Mouse (Mus musculus): Measurements from ENCODE around the gene Mark3. TPM values are rescaled to one million over a fixed set of nuclear protein-coding genes. Genes with fewer than 3 reads are reported as not detected.

Gene Mark3
- total RNA-seq, 4 experiments from 2014 or later = 45.6 to 57.4 (median 48.2) TPM

- no peak for DNase-seq (ENCODE audit: low spot score in 2 of 2)
Measured at GRCm38 (mm10) chr12:111559647-111560258, 14.6 kb upstream of the Mark3 start.

DNA sequence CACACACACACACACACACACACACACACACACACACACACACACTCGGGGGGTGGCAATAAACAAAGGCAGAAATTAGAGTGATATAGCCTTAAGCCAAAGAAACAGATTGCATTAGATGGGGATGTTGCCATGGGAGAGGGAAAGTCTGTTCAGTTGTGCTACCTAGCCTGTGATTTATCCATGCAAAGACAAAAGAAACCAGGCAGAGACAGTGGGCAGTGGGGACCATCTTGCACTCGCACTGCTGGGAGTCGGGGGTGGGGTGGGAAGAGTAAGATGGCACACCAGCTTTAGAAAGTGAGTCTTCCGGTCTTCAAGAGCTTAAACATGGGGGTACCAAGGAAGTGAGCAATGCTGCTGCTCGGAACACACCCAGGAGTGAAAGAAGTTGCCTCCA is 14.0 kb upstream of the Mark3 start:
- DNase-seq (ENCODE audit: low spot score in 2 of 2) = no peak

- no peak for DNase-seq (ENCODE audit: low spot score in 2 of 2)
Measured at GRCm38 (mm10) chr12:111562276-111562814, 12.0 kb upstream of the Mark3 start.

GRCm38 (mm10) chr12:111563076-111563629 is 11.2 kb upstream of the Mark3 start:
- DNase-seq (ENCODE audit: low spot score in 2 of 2) = no peak

DNA sequence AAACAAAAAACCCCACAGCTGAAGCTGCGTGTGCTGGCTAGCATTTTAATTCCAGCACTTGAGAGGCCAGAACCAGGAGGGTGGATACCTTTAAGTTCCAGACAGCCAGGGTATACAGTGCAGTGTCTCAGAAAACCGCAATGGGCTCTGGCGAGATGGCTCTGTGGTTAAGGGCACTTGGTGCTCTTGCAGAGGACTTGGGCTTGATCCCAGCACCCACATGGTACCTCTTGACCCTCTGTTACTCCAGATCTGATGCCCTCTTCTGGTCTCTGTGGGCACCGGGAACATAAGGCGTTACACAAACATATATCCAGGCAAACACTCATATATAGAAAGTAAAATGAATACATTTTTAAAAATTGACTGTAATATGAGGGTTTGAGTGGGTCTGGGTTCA is 9.0 kb upstream of the Mark3 start:
- no peak for DNase-seq (ENCODE audit: low spot score in 2 of 2)

DNA sequence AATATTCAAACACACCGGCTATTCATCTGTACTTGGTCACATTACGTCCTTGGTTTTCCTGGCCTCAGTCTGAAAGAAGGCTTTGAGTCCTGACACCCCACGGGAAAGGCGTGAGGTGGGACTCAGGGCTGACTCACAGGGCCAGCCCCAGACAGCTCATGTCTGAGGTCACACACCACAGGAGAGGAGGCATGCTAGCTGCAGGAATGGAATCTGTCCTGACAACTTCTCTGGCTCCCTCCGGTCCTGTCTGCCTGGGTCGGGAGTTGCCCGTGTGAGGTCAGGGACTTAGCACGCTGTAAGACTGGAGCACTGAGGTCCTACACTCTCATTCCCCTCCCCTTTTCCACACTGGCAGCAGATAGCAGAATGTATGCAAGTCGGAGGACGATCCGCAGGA is 5.5 kb upstream of the Mark3 start:
- DNase-seq (ENCODE audit: low spot score in 2 of 2) = no peak

- DNase-seq (ENCODE audit: low spot score in 2 of 2) = no peak
Measured at GRCm38 (mm10) chr12:111572406-111572805, 1.9 kb upstream of the Mark3 start.

DNA sequence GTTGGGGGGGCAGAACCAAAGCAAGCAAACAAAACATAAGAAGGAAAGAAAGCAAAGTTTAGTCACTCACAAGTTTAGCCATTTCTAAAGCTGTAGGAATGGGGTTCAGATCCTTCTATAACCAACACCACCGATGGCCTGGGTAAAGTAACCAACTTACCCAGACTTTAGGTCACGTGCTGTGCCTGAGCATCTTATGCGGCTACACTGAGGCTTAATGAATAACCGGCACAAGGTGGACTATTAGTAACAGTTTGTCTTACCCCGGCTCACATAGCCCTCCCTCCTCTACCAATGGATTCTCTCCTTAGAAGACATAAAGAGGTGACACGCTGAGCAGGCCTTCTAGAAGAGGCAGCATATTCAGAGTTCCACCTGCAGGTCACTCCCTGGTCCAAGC is 1.0 kb upstream of the Mark3 start:
- no peak for DNase-seq (ENCODE audit: low spot score in 2 of 2)

- DNase-seq (ENCODE audit: low spot score in 2 of 2) = peak in 1 of 2 experiments; percentile 14
Measured at GRCm38 (mm10) chr12:111574887-111575838, 840 bp downstream of the Mark3 start.

DNA sequence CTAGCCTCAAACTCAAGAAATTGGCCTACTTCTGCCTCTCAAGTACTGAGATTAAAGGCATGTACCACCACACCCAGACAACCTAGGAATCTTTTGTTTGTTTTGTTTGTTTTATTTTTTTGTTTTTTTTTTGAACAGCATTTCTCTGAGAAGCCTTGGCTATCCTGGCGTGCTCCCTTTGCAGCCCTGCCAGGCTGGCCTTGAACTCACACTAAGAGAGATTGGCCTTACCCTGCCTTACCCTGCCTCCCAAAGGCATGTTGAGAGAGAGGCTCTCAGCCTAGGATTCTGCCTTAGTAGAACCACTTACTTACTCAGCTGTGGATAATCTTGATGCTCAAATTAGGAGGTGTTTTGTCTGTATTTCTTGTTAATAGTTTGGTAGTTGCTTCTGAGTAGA is 8.7 kb downstream of the Mark3 start:
- DNase-seq (ENCODE audit: low spot score in 2 of 2) = no peak

GRCm38 (mm10) chr12:111584401-111584800 is 10.1 kb downstream of the Mark3 start:
- no peak for DNase-seq (ENCODE audit: low spot score in 2 of 2)

- no peak for DNase-seq (ENCODE audit: low spot score in 2 of 2)
Measured at GRCm38 (mm10) chr12:111587252-111587651, 12.9 kb downstream of the Mark3 start.

- DNase-seq (ENCODE audit: low spot score in 2 of 2) = no peak
Measured at GRCm38 (mm10) chr12:111592407-111593021, 18.2 kb downstream of the Mark3 start.

- no peak for DNase-seq (ENCODE audit: low spot score in 2 of 2)
Measured at GRCm38 (mm10) chr12:111593775-111594174, 19.5 kb downstream of the Mark3 start.

DNA sequence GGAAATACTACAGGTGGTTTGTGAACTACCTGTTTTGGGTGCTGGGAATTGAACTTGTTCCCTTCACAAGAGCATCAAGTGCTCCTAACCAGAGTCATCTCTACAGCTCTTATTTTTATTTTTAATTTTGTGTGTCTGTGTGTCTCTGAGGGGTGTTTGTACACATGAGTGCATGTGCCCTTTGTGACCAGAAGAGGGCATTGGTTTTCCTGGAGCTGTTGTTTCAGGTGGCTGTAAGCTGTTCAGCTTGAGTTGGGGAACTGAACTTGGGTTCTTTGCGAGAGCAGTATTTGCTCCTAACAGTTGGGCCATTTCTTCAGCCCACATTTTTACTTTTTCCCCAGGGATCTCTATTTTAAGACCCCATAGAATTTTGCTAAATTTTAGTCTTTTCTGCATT is 23.0 kb downstream of the Mark3 start:
- DNase-seq (ENCODE audit: low spot score in 2 of 2) = no peak

- DNase-seq (ENCODE audit: low spot score in 2 of 2) = no peak
Measured at GRCm38 (mm10) chr12:111598902-111599301, 24.6 kb downstream of the Mark3 start.

- no peak for DNase-seq (ENCODE audit: low spot score in 2 of 2)
Measured at GRCm38 (mm10) chr12:111599640-111600039, 25.3 kb downstream of the Mark3 start.

DNA sequence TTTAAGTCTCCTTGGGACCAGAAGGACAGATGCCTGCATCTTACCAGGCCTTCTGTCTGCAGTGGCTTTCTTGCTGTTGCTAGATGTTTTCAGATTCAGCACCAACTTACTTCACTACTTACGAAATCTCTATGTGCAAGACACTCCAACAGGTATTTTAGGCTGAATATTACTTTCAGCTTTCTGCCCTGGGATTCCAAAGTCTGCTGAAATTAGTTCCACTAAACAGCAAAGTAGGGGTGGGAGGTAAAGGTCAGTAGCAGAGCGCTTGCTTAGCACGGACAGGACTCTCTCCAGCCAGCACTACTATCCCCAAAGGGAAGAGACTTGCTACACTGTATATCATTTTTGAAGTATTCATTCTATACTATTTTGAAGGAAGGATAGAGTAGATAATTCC is 29.5 kb downstream of the Mark3 start:
- no peak for DNase-seq (ENCODE audit: low spot score in 2 of 2)

- no peak for DNase-seq (ENCODE audit: low spot score in 2 of 2)
Measured at GRCm38 (mm10) chr12:111605619-111606018, 31.3 kb downstream of the Mark3 start.

DNA sequence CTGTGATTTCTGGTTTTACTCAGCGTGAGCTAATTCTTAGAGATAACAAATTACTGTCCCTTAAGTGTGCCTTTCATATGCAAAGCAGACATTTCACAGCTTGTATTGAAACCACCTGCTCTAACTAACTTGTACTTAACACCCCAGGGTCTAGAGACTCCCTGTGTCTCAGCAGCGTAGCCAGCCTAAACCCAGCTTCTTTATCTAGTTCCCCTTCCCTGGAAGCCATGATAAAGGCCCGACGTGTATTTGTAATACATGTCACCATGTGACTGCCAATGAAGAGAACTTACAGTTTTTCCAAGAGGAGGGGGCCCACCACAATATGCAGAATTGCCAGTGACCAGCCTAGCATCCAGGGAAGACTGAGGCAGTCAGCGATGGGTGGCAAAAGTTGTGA is 33.7 kb downstream of the Mark3 start:
- no peak for DNase-seq (ENCODE audit: low spot score in 2 of 2)

DNA sequence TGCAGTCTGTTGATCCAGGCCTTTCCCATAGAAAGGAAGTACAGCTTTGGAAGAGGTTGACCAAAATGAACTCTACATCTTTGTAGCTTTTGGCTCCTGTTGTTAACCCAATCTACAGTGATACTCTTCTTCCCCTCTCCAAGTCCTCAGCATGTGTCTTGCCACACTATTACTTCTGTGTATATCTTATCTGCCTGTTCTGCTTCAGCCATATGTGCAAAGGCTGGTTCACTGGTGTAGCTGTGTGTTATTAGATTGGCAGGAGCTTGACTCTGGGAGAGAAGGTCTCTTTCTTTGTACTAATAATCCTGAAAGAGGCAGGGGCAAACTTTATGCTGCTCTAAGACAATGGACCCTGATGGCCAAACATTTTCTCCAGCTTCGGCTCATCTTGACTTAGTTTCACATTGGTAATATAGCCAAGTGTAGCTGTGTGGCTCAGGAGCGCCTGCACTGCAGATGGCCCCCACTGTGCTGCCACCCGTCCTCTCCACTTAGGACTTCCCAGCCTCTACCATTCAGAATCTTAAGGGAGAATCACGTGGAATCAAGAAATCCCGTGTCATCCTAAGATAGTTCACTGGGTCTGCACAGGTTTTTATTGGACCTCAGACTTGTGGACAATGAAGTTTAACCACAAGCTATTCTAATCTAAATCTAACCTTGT is 40.3 kb downstream of the Mark3 start:
- no peak for DNase-seq (ENCODE audit: low spot score in 2 of 2)

All from gastrocnemius, adult 8-10 months (tissue).